Mouse (Mus musculus): Measurements from ENCODE around the gene Casz1. TPM values are rescaled to one million over a fixed set of nuclear protein-coding genes. Genes with fewer than 3 reads are reported as not detected.

The Casz1 gene
- polyA plus RNA-seq, 1 experiment from 2014 or later, result 2.7 TPM

- Histone ChIP-seq H3K4me1 (replicated peaks) (peaks cover 20% of the 10 kb centered on the region), H3K27ac (no peak overlapping the region), H3K9me3 (no peaks in the 10 kb centered on the region), H3K27me3 (peaks cover 41% of the 10 kb centered on the region), H3K4me3 (replicated peaks) (no peak overlapping the region), H3K9ac (replicated peaks) (no peak overlapping the region), H3K36me3 (no peaks in the 10 kb centered on the region), H3K4me2 (replicated peaks) (no peak overlapping the region)
- no peak for ATAC-seq
- 68% methylated on average over 8 of the region's 8 CpGs for WGBS
These were observed 19.1 kb downstream of the Casz1 start for GRCm38 (mm10) chr4:148823281-148823680.

GRCm38 (mm10) chr4:148830350-148830749 lies 26.1 kb downstream of the Casz1 start:
- 58% methylated on average over 7 of the region's 7 CpGs for WGBS
- Histone ChIP-seq H3K9me3 (no peaks in the 10 kb centered on the region), H3K9ac (replicated peaks) (no peak overlapping the region), H3K27me3 (peaks cover 32% of the 10 kb centered on the region), H3K4me3 (replicated peaks) (no peak overlapping the region), H3K4me2 (replicated peaks) (no peak overlapping the region), H3K27ac (no peak overlapping the region), H3K36me3 (no peaks in the 10 kb centered on the region), H3K4me1 (replicated peaks) (peaks cover 16% of the 10 kb centered on the region)
- 0 out of 2 replicates have a peak, but pooled peaks have one; percentile 12 for ATAC-seq

GRCm38 (mm10) chr4:148833245-148833990 lies 29.2 kb downstream of the Casz1 start:
- WGBS, result 82% methylated on average over 21 of the region's 21 CpGs
- ATAC-seq, result no peak
- no peak overlapping the region for H3K27ac ChIP-seq
- no peaks in the 10 kb centered on the region for H3K9me3 ChIP-seq
- H3K27me3 ChIP-seq, result peaks cover 26% of the 10 kb centered on the region
- no peak overlapping the region for H3K4me2 ChIP-seq (replicated peaks)
- H3K9ac ChIP-seq (replicated peaks), result no peak overlapping the region
- no peaks in the 10 kb centered on the region for H3K36me3 ChIP-seq
- no peak overlapping the region for H3K4me3 ChIP-seq (replicated peaks)
- H3K4me1 ChIP-seq (replicated peaks), result peaks cover 26% of the 10 kb centered on the region

GRCm38 (mm10) chr4:148836391-148836790 lies 32.2 kb downstream of the Casz1 start:
- Histone ChIP-seq H3K27ac (no peak overlapping the region), H3K4me1 (replicated peaks) (peaks cover 26% of the 10 kb centered on the region), H3K9ac (replicated peaks) (peak overlapping the region; percentile 20; the same call in 1 of the 2 replicates), H3K36me3 (peaks cover 3% of the 10 kb centered on the region; the same call in 1 of the 2 replicates), H3K9me3 (no peaks in the 10 kb centered on the region), H3K4me2 (replicated peaks) (no peak overlapping the region), H3K27me3 (peaks cover 43% of the 10 kb centered on the region), H3K4me3 (replicated peaks) (no peak overlapping the region)
- WGBS, result 21% methylated on average over 6 of the region's 6 CpGs
- ATAC-seq, result no peak

GRCm38 (mm10) chr4:148837046-148837445 lies 32.8 kb downstream of the Casz1 start:
- H3K27me3 ChIP-seq, result peaks cover 49% of the 10 kb centered on the region
- H3K9me3 ChIP-seq, result no peaks in the 10 kb centered on the region
- no peak overlapping the region for H3K27ac ChIP-seq
- no peak overlapping the region for H3K9ac ChIP-seq (replicated peaks)
- 33% methylated on average over 9 of the region's 9 CpGs for WGBS
- H3K36me3 ChIP-seq, result peaks cover 3% of the 10 kb centered on the region; the same call in 1 of the 2 replicates
- H3K4me2 ChIP-seq (replicated peaks), result no peak overlapping the region
- H3K4me3 ChIP-seq (replicated peaks), result no peak overlapping the region
- peaks cover 26% of the 10 kb centered on the region for H3K4me1 ChIP-seq (replicated peaks)
- no peak for ATAC-seq

GRCm38 (mm10) chr4:148837644-148838043 lies 33.4 kb downstream of the Casz1 start:
- peaks cover 26% of the 10 kb centered on the region for H3K4me1 ChIP-seq (replicated peaks)
- peaks cover 3% of the 10 kb centered on the region; the same call in 1 of the 2 replicates for H3K36me3 ChIP-seq
- ATAC-seq, result no peak
- H3K27ac ChIP-seq, result no peak overlapping the region
- H3K9me3 ChIP-seq, result no peaks in the 10 kb centered on the region
- no peak overlapping the region for H3K9ac ChIP-seq (replicated peaks)
- H3K4me3 ChIP-seq (replicated peaks), result no peak overlapping the region
- WGBS, result 79% methylated on average over 6 of the region's 6 CpGs
- H3K27me3 ChIP-seq, result peaks cover 51% of the 10 kb centered on the region
- H3K4me2 ChIP-seq (replicated peaks), result no peak overlapping the region

GRCm38 (mm10) chr4:148842302-148842701 lies 38.1 kb downstream of the Casz1 start:
- H3K27ac ChIP-seq, result no peak overlapping the region
- peaks cover 60% of the 10 kb centered on the region for H3K27me3 ChIP-seq
- 70% methylated on average over 6 of the region's 6 CpGs for WGBS
- H3K4me1 ChIP-seq (replicated peaks), result peaks cover 30% of the 10 kb centered on the region
- H3K4me3 ChIP-seq (replicated peaks), result no peak overlapping the region
- no peak overlapping the region for H3K4me2 ChIP-seq (replicated peaks)
- H3K36me3 ChIP-seq, result peaks cover 3% of the 10 kb centered on the region; the same call in 1 of the 2 replicates
- H3K9ac ChIP-seq (replicated peaks), result no peak overlapping the region
- no peaks in the 10 kb centered on the region for H3K9me3 ChIP-seq
- ATAC-seq, result no peak

- peak; percentile 60 for ATAC-seq
- 17% methylated on average over 7 of the region's 7 CpGs for WGBS
These were observed 40.7 kb downstream of the Casz1 start for GRCm38 (mm10) chr4:148844921-148845320.

GRCm38 (mm10) chr4:148846203-148846602 lies 42.0 kb downstream of the Casz1 start:
- no peaks in the 10 kb centered on the region for H3K36me3 ChIP-seq
- no peaks in the 10 kb centered on the region for H3K9me3 ChIP-seq
- no peak overlapping the region for H3K9ac ChIP-seq (replicated peaks)
- peaks cover 71% of the 10 kb centered on the region for H3K27me3 ChIP-seq
- no peak overlapping the region for H3K4me3 ChIP-seq (replicated peaks)
- no peak overlapping the region for H3K4me2 ChIP-seq (replicated peaks)
- H3K27ac ChIP-seq, result no peak overlapping the region
- WGBS, result 67% methylated on average over 8 of the region's 9 CpGs
- H3K4me1 ChIP-seq (replicated peaks), result peaks cover 26% of the 10 kb centered on the region
- ATAC-seq, result no peak

More at GRCm38 (mm10) chr4:148844921-148845320, 40.7 kb downstream of the Casz1 start:
- H3K36me3 ChIP-seq, result peaks cover 1% of the 10 kb centered on the region; the same call in 1 of the 2 replicates
- H3K4me3 ChIP-seq (replicated peaks), result no peak overlapping the region
- H3K4me1 ChIP-seq (replicated peaks), result peaks cover 26% of the 10 kb centered on the region
- no peak overlapping the region for H3K4me2 ChIP-seq (replicated peaks)
- no peaks in the 10 kb centered on the region for H3K9me3 ChIP-seq
- peaks cover 66% of the 10 kb centered on the region for H3K27me3 ChIP-seq
- no peak overlapping the region for H3K27ac ChIP-seq
- H3K9ac ChIP-seq (replicated peaks), result no peak overlapping the region

GRCm38 (mm10) chr4:148846724-148847123 lies 42.5 kb downstream of the Casz1 start:
- H3K4me3 ChIP-seq (replicated peaks), result no peak overlapping the region
- no peak for ATAC-seq
- no peaks in the 10 kb centered on the region for H3K9me3 ChIP-seq
- H3K27ac ChIP-seq, result no peak overlapping the region
- H3K4me2 ChIP-seq (replicated peaks), result no peak overlapping the region
- peaks cover 68% of the 10 kb centered on the region for H3K27me3 ChIP-seq
- H3K36me3 ChIP-seq, result no peaks in the 10 kb centered on the region
- peaks cover 32% of the 10 kb centered on the region for H3K4me1 ChIP-seq (replicated peaks)
- WGBS, result 65% methylated on average over 11 of the region's 11 CpGs
- H3K9ac ChIP-seq (replicated peaks), result no peak overlapping the region

GRCm38 (mm10) chr4:148847636-148848035 lies 43.4 kb downstream of the Casz1 start:
- H3K9ac ChIP-seq (replicated peaks), result no peak overlapping the region
- no peak overlapping the region for H3K4me3 ChIP-seq (replicated peaks)
- WGBS, result 83% methylated on average over 9 of the region's 9 CpGs
- H3K4me1 ChIP-seq (replicated peaks), result peaks cover 41% of the 10 kb centered on the region
- H3K9me3 ChIP-seq, result no peaks in the 10 kb centered on the region
- ATAC-seq, result no peak
- H3K36me3 ChIP-seq, result no peaks in the 10 kb centered on the region
- H3K27ac ChIP-seq, result no peak overlapping the region
- peaks cover 67% of the 10 kb centered on the region for H3K27me3 ChIP-seq
- H3K4me2 ChIP-seq (replicated peaks), result no peak overlapping the region

GRCm38 (mm10) chr4:148849437-148849836 lies 45.2 kb downstream of the Casz1 start:
- H3K27me3 ChIP-seq, result peaks cover 66% of the 10 kb centered on the region

More at GRCm38 (mm10) chr4:148849437-148849836, 45.2 kb downstream of the Casz1 start:
- H3K27ac ChIP-seq, result no peak overlapping the region
- H3K36me3 ChIP-seq, result no peaks in the 10 kb centered on the region
- H3K4me1 ChIP-seq (replicated peaks), result peaks cover 44% of the 10 kb centered on the region
- no peak overlapping the region for H3K9ac ChIP-seq (replicated peaks)
- 80% methylated on average over 6 of the region's 6 CpGs for WGBS
- H3K9me3 ChIP-seq, result no peaks in the 10 kb centered on the region
- ATAC-seq, result no peak
- no peak overlapping the region for H3K4me3 ChIP-seq (replicated peaks)
- H3K4me2 ChIP-seq (replicated peaks), result no peak overlapping the region

All from midbrain, embryonic 13.5 days (tissue).